ENCODE assay signal across 14 mouse cellular contexts in the genomic region with DNA sequence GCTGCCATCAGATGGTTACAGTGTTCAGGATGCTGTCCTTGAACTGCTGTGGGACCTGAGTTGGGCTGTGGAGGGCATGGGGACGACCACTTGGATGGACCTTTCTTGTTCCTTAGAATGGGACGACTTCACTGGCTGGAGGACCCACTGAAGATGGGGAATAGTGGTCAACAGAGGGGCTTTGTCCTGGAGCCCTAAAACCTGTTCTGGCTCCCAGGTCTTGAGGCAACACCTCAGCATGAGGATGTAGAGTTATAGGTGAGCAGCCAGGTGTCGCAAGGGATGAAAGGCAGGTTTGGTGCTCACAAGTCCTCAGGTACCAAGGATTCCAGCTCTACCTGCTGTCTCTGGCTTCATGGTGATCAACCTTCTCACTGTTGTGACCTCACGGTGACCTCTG. TPM values are rescaled to one million over a fixed set of nuclear protein-coding genes. Genes with fewer than 3 reads are reported as not detected.
A peak's percentile ranks its signal among the peaks of the same experiment; 100 is the strongest.
DNase-seq lines count a peak whose midpoint lies in the region; ATAC-seq and TF ChIP-seq lines count a peak whose summit lies in the region.
"Had no signal": no experiment of that assay in that cellular context is flagged by ENCODE, and none has a peak within 500 bp of the region (broad histone marks: within the 10 kb centered on the region; RNA-seq: fewer than 3 reads in every experiment).

No protein-coding gene starts in this region.

- H3K36me3 ChIP-seq in heart, embryonic 14.5 days (ENCODE audit: control insufficient read depth, insufficient read depth, low read length) = peaks cover 7% of the 10 kb centered on the region; the same call in 1 of the 2 replicates
- H3K36me3 ChIP-seq in testis, adult 2 months (ENCODE audit: control insufficient read depth, insufficient read depth, low read length) = no peaks in the 10 kb centered on the region
- H3K36me3 ChIP-seq in limb, embryonic 13.5 days = peaks cover 32% of the 10 kb centered on the region
- H3K36me3 ChIP-seq: G1E had no signal

- H3K4me1 ChIP-seq in heart, embryonic 14.5 days (ENCODE audit: control insufficient read depth in 2 of 2, insufficient read depth in 2 of 2, low read length in 2 of 2) = peaks cover 24 to 30% of the 10 kb centered on the region in 2 experiments
- H3K4me1 ChIP-seq in testis, adult 2 months (ENCODE audit: control insufficient read depth, insufficient read depth, low read length) = peaks cover 34% of the 10 kb centered on the region
- H3K4me1 ChIP-seq in limb, embryonic 13.5 days = peaks cover 74% of the 10 kb centered on the region

- DNase-seq in heart, adult 9 months (ENCODE audit: low spot score in 2 of 2) = no peak
- no peak for DNase-seq in testis, postnatal 14 days (ENCODE audit: low spot score)
- no peak for DNase-seq in right cerebral cortex, postnatal 4 days
- DNase-seq in urinary bladder, postnatal 10 days (ENCODE audit: low spot score) = no peak
- DNase-seq: B cell, adult 2 months; lung, embryonic 14.5 days had no signal

- peak overlapping the region; percentile 5 to 75; a peak in 2 of 4 replicates for H3K27ac ChIP-seq in heart, embryonic 14.5 days (replicated peaks in 1 of 2; ENCODE audit: control insufficient read depth in 1 of 2, insufficient read depth in 1 of 2, low read depth in 2 of 2, low read length in 2 of 2)
- H3K27ac ChIP-seq in testis, adult 2 months (ENCODE audit: control insufficient read depth, insufficient read depth, low read depth, low read length) = peak overlapping the region; percentile 62
- H3K27ac ChIP-seq in limb, embryonic 13.5 days = peak overlapping the region; percentile 92

- H3K9me3 ChIP-seq in heart, embryonic 14.5 days (ENCODE audit: control insufficient read depth, low read length) = no peaks in the 10 kb centered on the region
- 0 out of 2 replicates have a peak, but pooled peaks cover 7% of the 10 kb centered on the region for H3K9me3 ChIP-seq in limb, embryonic 13.5 days
- H3K9me3 ChIP-seq: G1E; heart, embryonic 13.5 days had no signal

- TF ChIP-seq POLR2A in testis, adult 2 months (IDR thresholded peaks at IDR 0.05; ENCODE audit: control insufficient read depth, low read depth, low read length) = no peak

- no peak overlapping the region for H3K9ac ChIP-seq in heart, embryonic 14.5 days (ENCODE audit: low read length)
- no peak overlapping the region for H3K9ac ChIP-seq in limb, embryonic 13.5 days
- H3K9ac ChIP-seq: lung, embryonic 14.5 days had no signal

- H3K4me3 ChIP-seq in heart, embryonic 14.5 days (ENCODE audit: control insufficient read depth in 1 of 2, insufficient read depth in 1 of 2, low read depth in 1 of 2, low read length in 2 of 2) = no peak overlapping the region
- no peak overlapping the region for H3K4me3 ChIP-seq in testis, adult 2 months (ENCODE audit: control insufficient read depth, low read depth, low read length)
- H3K4me3 ChIP-seq in limb, embryonic 13.5 days = no peak overlapping the region
- H3K4me3 ChIP-seq: heart, embryonic 13.5 days had no signal

- ATAC-seq in heart, embryonic 14.5 days (ENCODE audit: insufficient number of reproducible peaks, insufficient read depth, low FRiP score, low read depth) = no peak
- no peak for ATAC-seq in limb, embryonic 13.5 days (ENCODE audit: low FRiP score, low read depth)
- no peak for ATAC-seq in megakaryocyte progenitor cell, adult 5-6 weeks (replicated peaks; ENCODE audit: poor library complexity)
- ATAC-seq: activated CD4-positive, CD25-positive, alpha-beta regulatory T cell, adult 4 months had no signal

- H3K27me3 ChIP-seq in heart, embryonic 14.5 days (ENCODE audit: control insufficient read depth, insufficient read depth, low read length) = no peaks in the 10 kb centered on the region
- no peaks in the 10 kb centered on the region for H3K27me3 ChIP-seq in testis, adult 2 months (ENCODE audit: control insufficient read depth, insufficient read depth, low read length)
- H3K27me3 ChIP-seq in limb, embryonic 13.5 days = no peaks in the 10 kb centered on the region
- H3K27me3 ChIP-seq: heart, embryonic 13.5 days had no signal

- 81% methylated on average over 4 of the region's 4 CpGs for WGBS in heart, embryonic 14.5 days
- 73% methylated on average over 4 of the region's 4 CpGs for WGBS in limb, embryonic 13.5 days

- H3K4me2 ChIP-seq in heart, embryonic 14.5 days (ENCODE audit: low read length) = no peak overlapping the region
- no peak overlapping the region for H3K4me2 ChIP-seq in limb, embryonic 13.5 days (replicated peaks)
- H3K4me2 ChIP-seq: lung, embryonic 14.5 days had no signal

- TF ChIP-seq CTCF in testis, adult 2 months (IDR thresholded peaks at IDR 0.05; ENCODE audit: control insufficient read depth, insufficient read depth, insufficient replicate concordance, low read depth, low read length) = no peak

RNA-seq across cellular contexts. Expression of gene Cep295nl, which starts 15.8 kb away (rescaled TPM):
- polyA plus RNA-seq in heart, embryonic 14.5 days (2014; fragmentation: Nextera tagmentation; extraction: Ambion mirVana) = 0.28 and 0.45 TPM in 2 replicates
- 274 and 283 TPM in 2 replicates for polyA plus RNA-seq in testis, adult 2 months (2012; rRNA removed)
- 0.55 and 0.86 TPM in 2 replicates for polyA plus RNA-seq in limb, embryonic 13.5 days (2015; fragmentation: Nextera tagmentation; extraction: Ambion mirVana)
- 0.22 TPM in 1 of 2 replicates, not detected in the other for total RNA-seq in megakaryocyte progenitor cell, adult 5-6 weeks (2015)
- total RNA-seq in megakaryocyte progenitor cell, adult 5-6 weeks (2017) = 0.54 TPM in 1 of 2 replicates, not detected in the other
- polyA plus RNA-seq: G1E; spleen, adult 2 months had no signal

RNA-seq across cellular contexts. Expression of gene Timp2, which starts 29.0 kb away (rescaled TPM):
- polyA plus RNA-seq in heart, embryonic 14.5 days (2014; fragmentation: Nextera tagmentation; extraction: Ambion mirVana) = 87.6 and 99.2 TPM in 2 replicates
- polyA plus RNA-seq in testis, adult 2 months (2012; rRNA removed) = 81.7 and 94.1 TPM in 2 replicates
- 115 and 116 TPM in 2 replicates for polyA plus RNA-seq in limb, embryonic 13.5 days (2015; fragmentation: Nextera tagmentation; extraction: Ambion mirVana)
- total RNA-seq in megakaryocyte progenitor cell, adult 5-6 weeks (2015) = 7.4 and 9.5 TPM in 2 replicates
- total RNA-seq in megakaryocyte progenitor cell, adult 5-6 weeks (2017) = 9.7 and 10.1 TPM in 2 replicates
- total RNA-seq: G1E had no signal
- polyA plus RNA-seq: G1E had no signal

RNA-seq across cellular contexts. Expression of gene Usp36, which starts 36.4 kb away (rescaled TPM):
- polyA plus RNA-seq in heart, embryonic 14.5 days (2014; fragmentation: Nextera tagmentation; extraction: Ambion mirVana) = 9.1 and 11.5 TPM in 2 replicates
- 3.7 and 3.9 TPM in 2 replicates for polyA plus RNA-seq in testis, adult 2 months (2012; rRNA removed)
- 22.1 and 25.0 TPM in 2 replicates for polyA plus RNA-seq in limb, embryonic 13.5 days (2015; fragmentation: Nextera tagmentation; extraction: Ambion mirVana)
- total RNA-seq in megakaryocyte progenitor cell, adult 5-6 weeks (2015) = 19.1 and 23.7 TPM in 2 replicates
- 11.7 and 14.1 TPM in 2 replicates for total RNA-seq in megakaryocyte progenitor cell, adult 5-6 weeks (2017)

Comparison
In these comparisons a context has a peak if more than half of its experiments do, and no peak if none do; other contexts are left out.
1. H3K27ac ChIP-seq: peak in every context shown above with its lines; median percentile 92 in limb, embryonic 13.5 days; 62 in testis, adult 2 months; 40 in heart, embryonic 14.5 days.
2. RNA of gene Cep295nl, which starts 15.8 kb away (polyA plus RNA-seq): 274 to 283 TPM in testis, adult 2 months; 0.55 to 0.86 TPM in limb, embryonic 13.5 days and 0.28 to 0.45 TPM in heart, embryonic 14.5 days; every median in the first group is over 100 times any median in the second.